Mouse (Mus musculus): ENCODE measurements around the gene Clmn.

DNA sequence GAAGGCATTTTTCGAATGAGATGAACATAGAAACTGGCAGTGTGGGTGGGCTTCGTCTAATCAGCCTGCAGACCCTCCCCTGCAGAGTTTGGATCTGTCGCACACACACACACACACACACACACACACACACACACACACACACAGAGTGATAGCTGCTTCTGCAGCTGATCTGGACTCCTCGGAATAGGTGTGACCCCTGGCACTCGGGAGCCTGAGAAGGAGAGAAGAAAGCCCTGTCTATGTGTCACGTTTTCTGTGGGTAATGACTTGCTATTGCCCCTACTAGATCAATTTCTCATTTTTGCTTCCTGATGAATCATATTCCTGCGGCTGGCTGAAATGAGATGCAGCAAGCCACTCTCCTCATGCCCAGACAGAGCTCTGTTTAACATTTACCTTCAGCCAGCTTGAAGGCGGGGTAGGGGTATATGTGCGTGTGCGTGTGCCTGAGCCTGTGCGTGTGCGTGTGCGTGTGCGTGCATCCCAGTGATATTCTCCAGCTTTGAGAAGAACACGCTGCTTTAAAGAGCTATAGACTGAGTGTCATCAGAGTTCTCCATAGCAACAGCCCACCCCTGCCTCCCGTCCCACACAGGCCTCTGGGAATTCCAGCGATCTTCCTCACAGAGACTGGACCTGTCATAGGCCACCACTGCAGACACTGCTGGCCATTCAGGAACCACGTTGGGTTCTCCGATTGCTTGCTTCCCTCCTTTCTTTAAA, 29.3 kb downstream of the Clmn start:
- TF ChIP-seq FOSL1 (IDR thresholded peaks at IDR 0.05; ENCODE audit: insufficient read depth, low read length, poor library complexity, severe bottlenecking): no peak
- TF ChIP-seq CTCF (IDR thresholded peaks at IDR 0.05; ENCODE audit: control insufficient read depth, insufficient read depth, insufficient read length): no peak
- no peak for TF ChIP-seq USF1 (IDR thresholded peaks at IDR 0.05; ENCODE audit: low read depth)
- no peak for TF ChIP-seq MYOD1 (IDR thresholded peaks at IDR 0.05; ENCODE audit: control insufficient read depth, insufficient read length, low read depth)
- no peak for TF ChIP-seq MYOG (IDR thresholded peaks at IDR 0.05; ENCODE audit: control insufficient read depth, extremely low read depth, insufficient read length)
- no peak for TF ChIP-seq MAX (IDR thresholded peaks at IDR 0.05)
